7 mouse cellular contexts compared by ENCODE assay signal in the genomic region with DNA sequence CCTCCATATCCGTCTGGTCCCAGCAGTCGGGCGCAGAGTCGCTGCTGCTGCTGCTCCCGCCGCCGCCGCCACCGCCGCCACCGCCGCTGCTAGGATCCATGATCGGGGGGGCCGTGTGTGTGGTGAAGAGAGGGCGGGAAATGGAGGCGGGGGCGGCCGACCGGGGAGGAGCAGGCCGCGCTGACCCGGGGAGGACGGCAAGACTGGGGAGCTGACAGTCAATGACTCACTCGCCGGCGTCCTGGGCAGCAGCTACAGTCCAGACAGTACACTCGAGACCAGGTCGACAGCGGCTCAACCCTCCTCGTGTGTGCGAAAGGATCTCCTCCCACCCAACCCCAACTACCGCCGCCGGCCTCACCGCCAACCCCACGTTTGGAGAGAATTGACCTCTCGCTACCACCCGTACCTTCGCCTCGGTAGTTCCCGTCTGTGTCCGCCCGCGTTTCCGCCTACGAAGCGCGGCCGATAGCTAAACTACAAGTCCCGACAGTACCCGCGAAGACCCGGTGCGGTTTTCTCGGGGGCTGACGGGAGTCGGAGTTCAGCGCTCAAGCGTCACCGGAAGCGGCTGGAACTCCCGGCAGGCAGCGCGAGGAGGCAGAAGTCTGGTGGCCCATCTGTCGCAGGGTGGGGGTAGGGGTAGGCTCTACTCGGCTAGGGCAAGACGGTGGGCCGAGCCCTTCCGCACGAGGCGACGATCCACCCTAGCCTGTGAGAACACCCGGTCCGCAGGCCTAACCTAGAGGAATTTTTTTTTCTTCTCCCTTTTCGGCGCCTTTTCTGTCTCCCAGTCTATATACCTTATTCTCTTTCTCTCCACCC. TPM values are rescaled to one million over a fixed set of nuclear protein-coding genes. Genes with fewer than 3 reads are reported as not detected.
DNase-seq lines count a peak whose midpoint lies in the region; ATAC-seq lines count a peak whose summit lies in the region.

A gene (minus strand): TSS at position 428 of the 825 bp plus-strand sequence.

- DNase-seq in adrenal gland, adult 8-10 months = peak; percentile 99
- DNase-seq in embryo, embryonic 9.5 days (ENCODE audit: extremely low spot score) = peak; percentile 98
- DNase-seq in gastrocnemius, postnatal 4 days (ENCODE audit: low spot score in 2 of 2) = peak; percentile 96 to 99
- peak; percentile 99 for DNase-seq in left cerebral cortex, postnatal 36 days (ENCODE audit: low spot score in 2 of 2)
- DNase-seq in midbrain, embryonic 11.5 days (ENCODE audit: low spot score, missing footprints) = peak; percentile 99
- DNase-seq in skeletal muscle tissue, adult 2 months (ENCODE audit: low read depth, low spot score) = peak; percentile 98

- intact Hi-C loops in left cerebral cortex, postnatal 36 days (cut with DNase I) = loop anchor here (1.0 to 5.0 kb wide), 4 partner anchors 51 to 163 kb away; a partner anchor contains a TSS

- peak within 1 kb of the TSS; percentile 98 for H3K9ac ChIP-seq in intestine, embryonic 16.5 days (ENCODE audit: low read depth, low read length)
- H3K9ac ChIP-seq in midbrain, embryonic 11.5 days (ENCODE audit: low read length) = peak within 1 kb of the TSS; percentile 94

- peak; percentile 98 for ATAC-seq in intestine, embryonic 16.5 days
- ATAC-seq in midbrain, embryonic 11.5 days (ENCODE audit: low FRiP score) = peak; percentile 98

- peak within 1 kb of the TSS; percentile 96 for H3K27ac ChIP-seq in intestine, embryonic 16.5 days (ENCODE audit: low read length)
- H3K27ac ChIP-seq in midbrain, embryonic 11.5 days (ENCODE audit: low read depth, low read length) = peak within 1 kb of the TSS; percentile 88

- H3K4me2 ChIP-seq in intestine, embryonic 16.5 days (ENCODE audit: low read depth, low read length) = peak within 1 kb of the TSS; percentile 67
- H3K4me2 ChIP-seq in midbrain, embryonic 11.5 days = peak within 1 kb of the TSS; percentile 79

- WGBS in intestine, embryonic 16.5 days = 1% methylated on average over 70 of the region's 76 CpGs
- WGBS in midbrain, embryonic 11.5 days = under 1% methylated on average over 64 of the region's 76 CpGs

- peak within 1 kb of the TSS; percentile 98 for H3K4me3 ChIP-seq in intestine, embryonic 16.5 days (ENCODE audit: low read length)
- H3K4me3 ChIP-seq in midbrain, embryonic 11.5 days (ENCODE audit: low read depth, low read length) = peak within 1 kb of the TSS; percentile 92

- H3K9me3 ChIP-seq in intestine, embryonic 16.5 days (ENCODE audit: control insufficient read depth, low read length) = no peaks in the 10 kb centered on the region
- H3K9me3 ChIP-seq in midbrain, embryonic 11.5 days (ENCODE audit: control insufficient read depth, low read length) = no peaks in the 10 kb centered on the region

- H3K36me3 ChIP-seq in intestine, embryonic 16.5 days (ENCODE audit: control insufficient read depth, insufficient read depth, low read length) = no peaks in the 10 kb centered on the region
- H3K36me3 ChIP-seq in midbrain, embryonic 11.5 days (ENCODE audit: control insufficient read depth, insufficient read depth, low read length) = no peaks in the 10 kb centered on the region

- no peaks in the 10 kb centered on the region for H3K27me3 ChIP-seq in intestine, embryonic 16.5 days (replicated peaks; ENCODE audit: control insufficient read depth, insufficient read depth, low read length)
- no peaks in the 10 kb centered on the region for H3K27me3 ChIP-seq in midbrain, embryonic 11.5 days (ENCODE audit: control insufficient read depth, insufficient read depth, low read length)

- H3K4me1 ChIP-seq in intestine, embryonic 16.5 days (ENCODE audit: control insufficient read depth, insufficient read depth, low read length) = peaks cover 13% of the 10 kb centered on the region
- peaks cover 12% of the 10 kb centered on the region for H3K4me1 ChIP-seq in midbrain, embryonic 11.5 days (ENCODE audit: control insufficient read depth, insufficient read depth, low read length)

RNA-seq across cellular contexts. Expression of the gene that starts here (rescaled TPM):
- total RNA-seq in adrenal gland, adult 8-10 months (2022) = 100 to 1,000 TPM; 106 to 147 (median 121) TPM
- 10 to 100 TPM; 71.7 to 80.3 TPM for total RNA-seq in gastrocnemius, postnatal 4 days (2021)
- polyA plus RNA-seq in intestine, embryonic 16.5 days (2015; fragmentation: Nextera tagmentation; extraction: Ambion mirVana) = 53.0 and 54.9 TPM in 2 replicates
- 10 to 100 TPM; 80.4 to 85.9 TPM for total RNA-seq in left cerebral cortex, postnatal 36 days (2021)
- polyA plus RNA-seq in midbrain, embryonic 11.5 days (2014; fragmentation: Nextera tagmentation; extraction: Ambion mirVana) = 87.6 and 95.2 TPM in 2 replicates

Comparison
In these comparisons a context has a peak if more than half of its experiments do, and no peak if none do; other contexts are left out.
1. Peak in every context shown above with its lines: DNase-seq, ATAC-seq, H3K4me3 ChIP-seq and H3K27ac ChIP-seq.